Mouse (Mus musculus): ENCODE data around the gene Usp2.

The Usp2 gene

GRCm38 (mm10) chr9:44077266-44077910 lies 10.6 kb downstream of the Usp2 start:
- Histone ChIP-seq H3K27me3 (ENCODE audit: control insufficient read depth, insufficient read depth, low read length, poor library complexity, severe bottlenecking) (no peaks in the 10 kb centered on the region), H3K36me3 (ENCODE audit: control insufficient read depth, insufficient read depth, low read length, poor library complexity, severe bottlenecking) (no peaks in the 10 kb centered on the region)
- DNase-seq (ENCODE audit: low read depth, low spot score) = no peak

GRCm38 (mm10) chr9:44078136-44078797 lies 11.4 kb downstream of the Usp2 start:
- Histone ChIP-seq H3K27me3 (ENCODE audit: control insufficient read depth, insufficient read depth, low read length, poor library complexity, severe bottlenecking) (no peaks in the 10 kb centered on the region), H3K36me3 (ENCODE audit: control insufficient read depth, insufficient read depth, low read length, poor library complexity, severe bottlenecking) (no peaks in the 10 kb centered on the region)
- DNase-seq (ENCODE audit: low read depth, low spot score) = no peak

- no peaks in the 10 kb centered on the region; the same call in 1 of the 2 replicates for H3K27me3 ChIP-seq (ENCODE audit: control insufficient read depth, insufficient read depth, low read length, poor library complexity, severe bottlenecking)
- no peak for DNase-seq (ENCODE audit: low read depth, low spot score)
- H3K36me3 ChIP-seq (ENCODE audit: control insufficient read depth, insufficient read depth, low read length, poor library complexity, severe bottlenecking) = no peaks in the 10 kb centered on the region
These were observed 12.3 kb downstream of the Usp2 start for GRCm38 (mm10) chr9:44078955-44079756.

GRCm38 (mm10) chr9:44079997-44080780 lies 13.4 kb downstream of the Usp2 start:
- no peak for DNase-seq (ENCODE audit: low read depth, low spot score)
- Histone ChIP-seq H3K27me3 (ENCODE audit: control insufficient read depth, insufficient read depth, low read length, poor library complexity, severe bottlenecking) (no peaks in the 10 kb centered on the region; the same call in 1 of the 2 replicates), H3K36me3 (ENCODE audit: control insufficient read depth, insufficient read depth, low read length, poor library complexity, severe bottlenecking) (no peaks in the 10 kb centered on the region)

- DNase-seq (ENCODE audit: low read depth, low spot score) = no peak
- Histone ChIP-seq H3K27me3 (ENCODE audit: control insufficient read depth, insufficient read depth, low read length, poor library complexity, severe bottlenecking) (no peaks in the 10 kb centered on the region; the same call in 1 of the 2 replicates), H3K36me3 (ENCODE audit: control insufficient read depth, insufficient read depth, low read length, poor library complexity, severe bottlenecking) (no peaks in the 10 kb centered on the region)
These were observed 14.1 kb downstream of the Usp2 start for GRCm38 (mm10) chr9:44080953-44081352.

- no peaks in the 10 kb centered on the region; the same call in 1 of the 2 replicates for H3K27me3 ChIP-seq (ENCODE audit: control insufficient read depth, insufficient read depth, low read length, poor library complexity, severe bottlenecking)
- DNase-seq (ENCODE audit: low read depth, low spot score) = no peak
- no peaks in the 10 kb centered on the region for H3K36me3 ChIP-seq (ENCODE audit: control insufficient read depth, insufficient read depth, low read length, poor library complexity, severe bottlenecking)
These were observed 14.8 kb downstream of the Usp2 start for GRCm38 (mm10) chr9:44081581-44081980.

- no peaks in the 10 kb centered on the region for H3K36me3 ChIP-seq (ENCODE audit: control insufficient read depth, insufficient read depth, low read length, poor library complexity, severe bottlenecking)
These were observed 15.4 kb downstream of the Usp2 start for GRCm38 (mm10) chr9:44082266-44082665.

GRCm38 (mm10) chr9:44083392-44084121 lies 16.7 kb downstream of the Usp2 start:
- H3K36me3 ChIP-seq (ENCODE audit: control insufficient read depth, insufficient read depth, low read length, poor library complexity, severe bottlenecking) = no peaks in the 10 kb centered on the region
- no peak for DNase-seq (ENCODE audit: low read depth, low spot score)
- no peaks in the 10 kb centered on the region; the same call in 1 of the 2 replicates for H3K27me3 ChIP-seq (ENCODE audit: control insufficient read depth, insufficient read depth, low read length, poor library complexity, severe bottlenecking)

More at GRCm38 (mm10) chr9:44082266-44082665, 15.4 kb downstream of the Usp2 start:
- DNase-seq (ENCODE audit: low read depth, low spot score) = no peak
- H3K27me3 ChIP-seq (ENCODE audit: control insufficient read depth, insufficient read depth, low read length, poor library complexity, severe bottlenecking) = no peaks in the 10 kb centered on the region; the same call in 1 of the 2 replicates

- DNase-seq (ENCODE audit: low read depth, low spot score) = no peak
- H3K27me3 ChIP-seq (ENCODE audit: control insufficient read depth, insufficient read depth, low read length, poor library complexity, severe bottlenecking) = no peaks in the 10 kb centered on the region; the same call in 1 of the 2 replicates
- no peaks in the 10 kb centered on the region for H3K36me3 ChIP-seq (ENCODE audit: control insufficient read depth, insufficient read depth, low read length, poor library complexity, severe bottlenecking)
These were observed 17.4 kb downstream of the Usp2 start for GRCm38 (mm10) chr9:44084236-44084635.

GRCm38 (mm10) chr9:44084659-44085229 lies 17.9 kb downstream of the Usp2 start:
- peak; percentile 80 for DNase-seq (ENCODE audit: low read depth, low spot score)
- Histone ChIP-seq H3K27me3 (ENCODE audit: control insufficient read depth, insufficient read depth, low read length, poor library complexity, severe bottlenecking) (no peaks in the 10 kb centered on the region; the same call in 1 of the 2 replicates), H3K36me3 (ENCODE audit: control insufficient read depth, insufficient read depth, low read length, poor library complexity, severe bottlenecking) (no peaks in the 10 kb centered on the region)

GRCm38 (mm10) chr9:44085276-44085675 lies 18.5 kb downstream of the Usp2 start:
- Histone ChIP-seq H3K36me3 (ENCODE audit: control insufficient read depth, insufficient read depth, low read length, poor library complexity, severe bottlenecking) (no peaks in the 10 kb centered on the region), H3K27me3 (ENCODE audit: control insufficient read depth, insufficient read depth, low read length, poor library complexity, severe bottlenecking) (no peaks in the 10 kb centered on the region; the same call in 1 of the 2 replicates)
- no peak for DNase-seq (ENCODE audit: low read depth, low spot score)

GRCm38 (mm10) chr9:44085741-44086665 lies 19.2 kb downstream of the Usp2 start:
- Histone ChIP-seq H3K36me3 (ENCODE audit: control insufficient read depth, insufficient read depth, low read length, poor library complexity, severe bottlenecking) (no peaks in the 10 kb centered on the region), H3K27me3 (ENCODE audit: control insufficient read depth, insufficient read depth, low read length, poor library complexity, severe bottlenecking) (no peaks in the 10 kb centered on the region; the same call in 1 of the 2 replicates)
- DNase-seq (ENCODE audit: low read depth, low spot score) = no peak

- no peak for DNase-seq (ENCODE audit: low read depth, low spot score)
- Histone ChIP-seq H3K36me3 (ENCODE audit: control insufficient read depth, insufficient read depth, low read length, poor library complexity, severe bottlenecking) (no peaks in the 10 kb centered on the region), H3K27me3 (ENCODE audit: control insufficient read depth, insufficient read depth, low read length, poor library complexity, severe bottlenecking) (no peaks in the 10 kb centered on the region; the same call in 1 of the 2 replicates)
These were observed 20.1 kb downstream of the Usp2 start for GRCm38 (mm10) chr9:44086960-44087359.
